Mouse (Mus musculus): ENCODE data around the gene Efnb3. TPM values are rescaled to one million over a fixed set of nuclear protein-coding genes. Genes with fewer than 3 reads are reported as not detected.
"Not testable (repeated sequence)": the region's sequence is repeated elsewhere in the genome, so short reads cannot be mapped to it uniquely, and the experiment has no call there.

The Efnb3 gene
- polyA plus RNA-seq, 1 experiment from 2014 or later, result 5.5 TPM

- WGBS, result 21% methylated on average over 14 of the region's 14 CpGs
- H3K9ac ChIP-seq (replicated peaks; ENCODE audit: low read depth, low read length), result no peak overlapping the region
These were observed 7.2 kb downstream of the Efnb3 start for GRCm38 (mm10) chr11:69552622-69553340.

GRCm38 (mm10) chr11:69551310-69551709 lies 8.7 kb downstream of the Efnb3 start:
- Histone ChIP-seq H3K9ac (replicated peaks; ENCODE audit: low read depth, low read length) (no peak overlapping the region), H3K4me1 (ENCODE audit: control insufficient read depth, insufficient read depth, low read length) (0 out of 2 replicates have a peak, but pooled peaks cover 3% of the 10 kb centered on the region), H3K27ac (ENCODE audit: low read length) (no peak overlapping the region), H3K9me3 (ENCODE audit: control insufficient read depth, low read depth, low read length) (no peaks in the 10 kb centered on the region), H3K4me3 (ENCODE audit: low read depth, low read length) (no peak overlapping the region), H3K27me3 (ENCODE audit: control insufficient read depth, insufficient read depth, low read length) (no peaks in the 10 kb centered on the region), H3K4me2 (replicated peaks; ENCODE audit: low read depth, low read length) (no peak overlapping the region), H3K36me3 (ENCODE audit: control insufficient read depth, insufficient read depth, low read length) (no peaks in the 10 kb centered on the region)
- no peak for ATAC-seq (ENCODE audit: insufficient number of reproducible peaks, insufficient read depth, low FRiP score, low read depth)
- WGBS, result 72% methylated on average over 4 of the region's 4 CpGs

More at GRCm38 (mm10) chr11:69552622-69553340, 7.2 kb downstream of the Efnb3 start:
- no peak overlapping the region for H3K27ac ChIP-seq (ENCODE audit: low read length)
- 0 out of 2 replicates have a peak, but pooled peaks cover 3% of the 10 kb centered on the region for H3K4me1 ChIP-seq (ENCODE audit: control insufficient read depth, insufficient read depth, low read length)
- H3K36me3 ChIP-seq (ENCODE audit: control insufficient read depth, insufficient read depth, low read length), result no peaks in the 10 kb centered on the region
- no peak overlapping the region for H3K4me3 ChIP-seq (ENCODE audit: low read depth, low read length)
- H3K4me2 ChIP-seq (replicated peaks; ENCODE audit: low read depth, low read length), result no peak overlapping the region
- H3K9me3 ChIP-seq (ENCODE audit: control insufficient read depth, low read depth, low read length), result no peaks in the 10 kb centered on the region
- ATAC-seq (ENCODE audit: insufficient number of reproducible peaks, insufficient read depth, low FRiP score, low read depth), result no peak
- H3K27me3 ChIP-seq (ENCODE audit: control insufficient read depth, insufficient read depth, low read length), result no peaks in the 10 kb centered on the region

- Histone ChIP-seq H3K36me3 (ENCODE audit: control insufficient read depth, insufficient read depth, low read length) (no peaks in the 10 kb centered on the region), H3K9me3 (ENCODE audit: control insufficient read depth, low read depth, low read length) (no peaks in the 10 kb centered on the region), H3K4me3 (ENCODE audit: low read depth, low read length) (no peak within 1 kb of the TSS), H3K4me1 (ENCODE audit: control insufficient read depth, insufficient read depth, low read length) (0 out of 2 replicates have a peak, but pooled peaks cover 3% of the 10 kb centered on the region), H3K27me3 (ENCODE audit: control insufficient read depth, insufficient read depth, low read length) (no peaks in the 10 kb centered on the region), H3K27ac (ENCODE audit: low read length) (no peak within 1 kb of the TSS), H3K4me2 (replicated peaks; ENCODE audit: low read depth, low read length) (no peak within 1 kb of the TSS), H3K9ac (replicated peaks; ENCODE audit: low read depth, low read length) (no peak within 1 kb of the TSS)
- 31% methylated on average over 12 of the region's 12 CpGs for WGBS
- ATAC-seq (ENCODE audit: insufficient number of reproducible peaks, insufficient read depth, low FRiP score, low read depth), result no peak
These were observed 10.8 kb downstream of the Efnb3 start, which contains the start of gene Dnah2 for GRCm38 (mm10) chr11:69549060-69549656. Gene Dnah2, minus strand, starts transcription at chr11:69549110.

- Histone ChIP-seq H3K4me3 (ENCODE audit: low read depth, low read length) (peak overlapping the region; percentile 51), H3K27ac (ENCODE audit: low read length) (peak overlapping the region; percentile 93), H3K9me3 (ENCODE audit: control insufficient read depth, low read depth, low read length) (no peaks in the 10 kb centered on the region), H3K4me2 (replicated peaks; ENCODE audit: low read depth, low read length) (peak overlapping the region; percentile 94), H3K9ac (replicated peaks; ENCODE audit: low read depth, low read length) (peak overlapping the region; percentile 50; the same call in 1 of the 2 replicates), H3K27me3 (ENCODE audit: control insufficient read depth, insufficient read depth, low read length) (no peaks in the 10 kb centered on the region), H3K4me1 (ENCODE audit: control insufficient read depth, insufficient read depth, low read length) (0 out of 2 replicates have a peak, but pooled peaks cover 3% of the 10 kb centered on the region), H3K36me3 (ENCODE audit: control insufficient read depth, insufficient read depth, low read length) (no peaks in the 10 kb centered on the region)
- ATAC-seq (ENCODE audit: insufficient number of reproducible peaks, insufficient read depth, low FRiP score, low read depth), result no peak
- WGBS, result 5% methylated on average over 15 of the region's 15 CpGs
These were observed 12.9 kb downstream of the Efnb3 start for GRCm38 (mm10) chr11:69547071-69547470.

GRCm38 (mm10) chr11:69546423-69547053 lies 13.5 kb downstream of the Efnb3 start:
- peak overlapping the region; percentile 51 for H3K4me3 ChIP-seq (ENCODE audit: low read depth, low read length)
- H3K27ac ChIP-seq (ENCODE audit: low read length), result peak overlapping the region; percentile 93
- no peaks in the 10 kb centered on the region for H3K9me3 ChIP-seq (ENCODE audit: control insufficient read depth, low read depth, low read length)
- H3K9ac ChIP-seq (replicated peaks; ENCODE audit: low read depth, low read length), result peak overlapping the region; percentile 50; the same call in 1 of the 2 replicates
- peak; percentile 83 for ATAC-seq (ENCODE audit: insufficient number of reproducible peaks, insufficient read depth, low FRiP score, low read depth)
- under 1% methylated on average over 44 of the region's 44 CpGs for WGBS
- H3K27me3 ChIP-seq (ENCODE audit: control insufficient read depth, insufficient read depth, low read length), result no peaks in the 10 kb centered on the region
- H3K4me2 ChIP-seq (replicated peaks; ENCODE audit: low read depth, low read length), result peak overlapping the region; percentile 94
- no peaks in the 10 kb centered on the region for H3K36me3 ChIP-seq (ENCODE audit: control insufficient read depth, insufficient read depth, low read length)
- H3K4me1 ChIP-seq (ENCODE audit: control insufficient read depth, insufficient read depth, low read length), result 0 out of 2 replicates have a peak, but pooled peaks cover 3% of the 10 kb centered on the region

- 12% methylated on average over 7 of the region's 7 CpGs for WGBS
These were observed 14.0 kb downstream of the Efnb3 start for GRCm38 (mm10) chr11:69545957-69546356.

GRCm38 (mm10) chr11:69543598-69543997 lies 16.4 kb downstream of the Efnb3 start:
- Histone ChIP-seq H3K9me3 (ENCODE audit: control insufficient read depth, low read depth, low read length) (no peaks in the 10 kb centered on the region), H3K4me3 (ENCODE audit: low read depth, low read length) (no peak overlapping the region), H3K4me1 (ENCODE audit: control insufficient read depth, insufficient read depth, low read length) (no peaks in the 10 kb centered on the region), H3K9ac (replicated peaks; ENCODE audit: low read depth, low read length) (no peak overlapping the region), H3K27ac (ENCODE audit: low read length) (no peak overlapping the region), H3K4me2 (replicated peaks; ENCODE audit: low read depth, low read length) (no peak overlapping the region), H3K27me3 (ENCODE audit: control insufficient read depth, insufficient read depth, low read length) (no peaks in the 10 kb centered on the region), H3K36me3 (ENCODE audit: control insufficient read depth, insufficient read depth, low read length) (no peaks in the 10 kb centered on the region)
- ATAC-seq (ENCODE audit: insufficient number of reproducible peaks, insufficient read depth, low FRiP score, low read depth), result no peak
- WGBS, result 31% methylated on average over 3 of the region's 3 CpGs

More at GRCm38 (mm10) chr11:69545957-69546356, 14.0 kb downstream of the Efnb3 start:
- Histone ChIP-seq H3K9me3 (ENCODE audit: control insufficient read depth, low read depth, low read length) (no peaks in the 10 kb centered on the region), H3K9ac (replicated peaks; ENCODE audit: low read depth, low read length) (0 out of 2 replicates have a peak overlapping the region, but pooled peaks have one; percentile 50), H3K36me3 (ENCODE audit: control insufficient read depth, insufficient read depth, low read length) (no peaks in the 10 kb centered on the region), H3K4me1 (ENCODE audit: control insufficient read depth, insufficient read depth, low read length) (0 out of 2 replicates have a peak, but pooled peaks cover 3% of the 10 kb centered on the region), H3K4me2 (replicated peaks; ENCODE audit: low read depth, low read length) (peak overlapping the region; percentile 94), H3K4me3 (ENCODE audit: low read depth, low read length) (peak overlapping the region; percentile 51), H3K27ac (ENCODE audit: low read length) (peak overlapping the region; percentile 93), H3K27me3 (ENCODE audit: control insufficient read depth, insufficient read depth, low read length) (no peaks in the 10 kb centered on the region)
- no peak for ATAC-seq (ENCODE audit: insufficient number of reproducible peaks, insufficient read depth, low FRiP score, low read depth)

GRCm38 (mm10) chr11:69541741-69542140 lies 18.3 kb downstream of the Efnb3 start:
- ATAC-seq (ENCODE audit: insufficient number of reproducible peaks, insufficient read depth, low FRiP score, low read depth); H3K4me1 ChIP-seq (ENCODE audit: control insufficient read depth, insufficient read depth, low read length); H3K27me3 ChIP-seq (ENCODE audit: control insufficient read depth, insufficient read depth, low read length); H3K9me3 ChIP-seq (ENCODE audit: control insufficient read depth, low read depth, low read length); H3K27ac ChIP-seq (ENCODE audit: low read length); H3K9ac ChIP-seq (replicated peaks; ENCODE audit: low read depth, low read length); H3K4me2 ChIP-seq (replicated peaks; ENCODE audit: low read depth, low read length); H3K4me3 ChIP-seq (ENCODE audit: low read depth, low read length); H3K36me3 ChIP-seq (ENCODE audit: control insufficient read depth, insufficient read depth, low read length): not testable (repeated sequence)
- WGBS, result 79% methylated on average over 1 of the region's 3 CpGs
